Mouse (Mus musculus) cortical plate, adult 2 months (tissue): ENCODE data around the gene Rtn4rl2.

Experiments used
- CTCF ChIP-seq: fragments of 200-500 bp; IDR thresholded peaks from 2 replicates; pipeline ENCODE4 v1.5.1; 2011; ENCODE audit warnings: mild to moderate bottlenecking, control low read depth, low read length; ENCODE audit not compliant: insufficient read depth; ENCODE audit errors: extremely low read depth
- POLR2A ChIP-seq: fragments of 200-500 bp; IDR thresholded peaks from 2 replicates; pipeline ENCODE4 v1.6.1; 2011; ENCODE audit warnings: mild to moderate bottlenecking, low read length, control low read depth; ENCODE audit not compliant: insufficient read depth; ENCODE audit errors: extremely low read depth

- TF ChIP-seq CTCF = no peak
- TF ChIP-seq POLR2A = no peak
Measured at GRCm38 (mm10) chr2:84884611-84885010, 1.9 kb downstream of the Rtn4rl2 start.
